Mouse (Mus musculus) left cerebral cortex, postnatal 25 days (tissue): Measurements from ENCODE around the gene Tmem170b. TPM values are rescaled to one million over a fixed set of nuclear protein-coding genes. Genes with fewer than 3 reads are reported as not detected.

Experiments used
- DNase-seq, 2 experiments: peaks; one replicate each; pipeline ENCODE4 v3.0.0; 2022; ENCODE audit warnings: low spot score in 2 of 2, mixed read lengths in 1 of 2
- intact Hi-C: fragments of 180-260 bp; cut with DNase I; formaldehyde crosslinking; loops from one replicate; pipeline ENCODE4 v1.15.1; 2025
- total RNA-seq, 2 experiments: library from RNA; stranded (reverse); gene quantifications; 2 replicates each; pipeline ENCODE4 v1.2.3; 2021

The Tmem170b gene
- total RNA-seq, result 10 to 100 TPM; 85.9 to 91.5 TPM

- intact Hi-C loops, result no loop called here
- peak; percentile 98 to 99 for DNase-seq
Observed at GRCm38 (mm10) chr13:41605099-41606010, at the start of gene Tmem170b. Tmem170b (plus strand) TSS chr13:41605907.

GRCm38 (mm10) chr13:41561024-41561423 lies 44.7 kb upstream of the Tmem170b start:
- DNase-seq, result no peak
- intact Hi-C loops, result no loop called here

GRCm38 (mm10) chr13:41568421-41568820 lies 37.3 kb upstream of the Tmem170b start:
- intact Hi-C loops, result no loop called here
- no peak for DNase-seq

- intact Hi-C loops, result no loop called here
- no peak for DNase-seq
Observed at GRCm38 (mm10) chr13:41568926-41569325, 36.8 kb upstream of the Tmem170b start.

GRCm38 (mm10) chr13:41569776-41570175 lies 35.9 kb upstream of the Tmem170b start:
- intact Hi-C loops, result loop anchor here (10.0 kb wide), 1 partner anchor 785 kb away; no protein-coding TSS in a partner anchor

GRCm38 (mm10) chr13:41571368-41572350 lies 34.0 kb upstream of the Tmem170b start:
- intact Hi-C loops, result loop anchor here (1.0 to 10.0 kb wide), 5 partner anchors 63 to 787 kb away; no protein-coding TSS in a partner anchor
- DNase-seq, result peak; percentile 92 to 94

More at GRCm38 (mm10) chr13:41569776-41570175, 35.9 kb upstream of the Tmem170b start:
- DNase-seq, result no peak

GRCm38 (mm10) chr13:41572351-41572735 lies 33.4 kb upstream of the Tmem170b start:
- DNase-seq, result no peak
- intact Hi-C loops, result loop anchor here (1.0 to 10.0 kb wide), 5 partner anchors 62 to 788 kb away; no protein-coding TSS in a partner anchor

GRCm38 (mm10) chr13:41573126-41573846 lies 32.4 kb upstream of the Tmem170b start:
- DNase-seq, result no peak
- intact Hi-C loops, result loop anchor here (2.0 to 10.0 kb wide), 3 partner anchors 62 to 788 kb away; no protein-coding TSS in a partner anchor

- intact Hi-C loops, result no loop called here
Observed at GRCm38 (mm10) chr13:41581058-41581457, 24.6 kb upstream of the Tmem170b start.

GRCm38 (mm10) chr13:41583666-41584357 lies 21.9 kb upstream of the Tmem170b start:
- intact Hi-C loops, result no loop called here
- no peak for DNase-seq

More at GRCm38 (mm10) chr13:41581058-41581457, 24.6 kb upstream of the Tmem170b start:
- DNase-seq, result no peak

GRCm38 (mm10) chr13:41584358-41584680 lies 21.4 kb upstream of the Tmem170b start:
- intact Hi-C loops, result no loop called here
- DNase-seq, result no peak

GRCm38 (mm10) chr13:41584896-41585295 lies 20.8 kb upstream of the Tmem170b start:
- intact Hi-C loops, result no loop called here
- DNase-seq, result no peak

GRCm38 (mm10) chr13:41596678-41597077 lies 9.0 kb upstream of the Tmem170b start:
- intact Hi-C loops, result no loop called here
- peak in 1 of 2 experiments; percentile 18 for DNase-seq

- intact Hi-C loops, result no loop called here
Observed at GRCm38 (mm10) chr13:41599977-41600376, 5.7 kb upstream of the Tmem170b start.

GRCm38 (mm10) chr13:41601056-41601455 lies 4.7 kb upstream of the Tmem170b start:
- DNase-seq, result no peak
- intact Hi-C loops, result no loop called here

More at GRCm38 (mm10) chr13:41599977-41600376, 5.7 kb upstream of the Tmem170b start:
- DNase-seq, result no peak

GRCm38 (mm10) chr13:41603921-41604466 lies 1.7 kb upstream of the Tmem170b start:
- intact Hi-C loops, result no loop called here
- no peak for DNase-seq

- DNase-seq, result peak; percentile 38 to 62
- intact Hi-C loops, result no loop called here
Observed at GRCm38 (mm10) chr13:41606081-41607000, 634 bp downstream of the Tmem170b start.
